Mouse (Mus musculus): ENCODE measurements around the gene Ppp1r9a. TPM values are rescaled to one million over a fixed set of nuclear protein-coding genes. Genes with fewer than 3 reads are reported as not detected.

The Ppp1r9a gene
- polyA plus RNA-seq, 1 experiment, result 38.1 TPM

DNA sequence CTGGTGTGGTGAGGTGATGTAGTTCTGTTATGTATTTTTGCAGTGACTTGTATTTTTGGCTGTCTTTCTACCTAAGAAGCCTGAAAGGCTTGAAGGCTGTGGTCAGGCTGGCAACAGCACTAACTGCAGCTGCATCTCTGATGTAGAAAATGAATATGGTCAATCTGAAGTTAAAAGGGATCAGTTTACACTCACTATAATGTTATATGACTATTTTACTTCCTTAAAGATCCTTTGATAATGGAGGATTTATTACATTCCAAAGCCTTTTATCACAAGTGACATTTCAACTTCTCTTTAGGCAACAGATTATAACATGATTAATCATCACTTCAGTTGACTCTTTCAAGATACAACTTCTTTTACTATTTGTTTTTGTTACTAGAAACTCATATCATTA, 179.4 kb downstream of the Ppp1r9a start:
- TF ChIP-seq EP300 (IDR thresholded peaks at IDR 0.05; ENCODE audit: insufficient read depth, low read depth, low read length) (no peak), CTCF (IDR thresholded peaks at IDR 0.05; ENCODE audit: low read depth, low read length) (no peak), POLR2A (IDR thresholded peaks at IDR 0.05; ENCODE audit: insufficient read depth, low read length) (no peak)
- H3K9me3 ChIP-seq (replicated peaks; ENCODE audit: control insufficient read depth, insufficient read depth, low read length, poor library complexity, severe bottlenecking), result no peaks in the 10 kb centered on the region

GRCm38 (mm10) chr6:5082740-5083139, 180.0 kb downstream of the Ppp1r9a start:
- no peaks in the 10 kb centered on the region for H3K36me3 ChIP-seq (ENCODE audit: control insufficient read depth, insufficient read depth, low read length, poor library complexity, severe bottlenecking)
- TF ChIP-seq CTCF (IDR thresholded peaks at IDR 0.05; ENCODE audit: low read depth, low read length) (no peak), EP300 (IDR thresholded peaks at IDR 0.05; ENCODE audit: insufficient read depth, low read depth, low read length) (no peak), POLR2A (IDR thresholded peaks at IDR 0.05; ENCODE audit: insufficient read depth, low read length) (no peak)
- H3K27me3 ChIP-seq (ENCODE audit: control insufficient read depth, insufficient read depth, low read length, poor library complexity, severe bottlenecking), result no peaks in the 10 kb centered on the region
- no peaks in the 10 kb centered on the region for H3K9me3 ChIP-seq (replicated peaks; ENCODE audit: control insufficient read depth, insufficient read depth, low read length, poor library complexity, severe bottlenecking)
- no peaks in the 10 kb centered on the region for H3K4me1 ChIP-seq (ENCODE audit: control insufficient read depth, insufficient read depth, low read length)
- H3K4me3 ChIP-seq (ENCODE audit: low read depth, low read length), result no peak overlapping the region
- H3K9ac ChIP-seq (ENCODE audit: low read depth, poor library complexity, severe bottlenecking), result no peak overlapping the region
- no peak overlapping the region for H3K27ac ChIP-seq (ENCODE audit: insufficient read depth, low read length)

More for the DNA sequence above, 179.4 kb downstream of the Ppp1r9a start:
- H3K4me1 ChIP-seq (ENCODE audit: control insufficient read depth, insufficient read depth, low read length), result no peaks in the 10 kb centered on the region
- H3K27me3 ChIP-seq (ENCODE audit: control insufficient read depth, insufficient read depth, low read length, poor library complexity, severe bottlenecking), result no peaks in the 10 kb centered on the region
- H3K27ac ChIP-seq (ENCODE audit: insufficient read depth, low read length), result no peak overlapping the region
- no peak overlapping the region for H3K9ac ChIP-seq (ENCODE audit: low read depth, poor library complexity, severe bottlenecking)
- no peaks in the 10 kb centered on the region; the same call in 1 of the 2 replicates for H3K36me3 ChIP-seq (ENCODE audit: control insufficient read depth, insufficient read depth, low read length, poor library complexity, severe bottlenecking)
- H3K4me3 ChIP-seq (ENCODE audit: low read depth, low read length), result no peak overlapping the region

DNA sequence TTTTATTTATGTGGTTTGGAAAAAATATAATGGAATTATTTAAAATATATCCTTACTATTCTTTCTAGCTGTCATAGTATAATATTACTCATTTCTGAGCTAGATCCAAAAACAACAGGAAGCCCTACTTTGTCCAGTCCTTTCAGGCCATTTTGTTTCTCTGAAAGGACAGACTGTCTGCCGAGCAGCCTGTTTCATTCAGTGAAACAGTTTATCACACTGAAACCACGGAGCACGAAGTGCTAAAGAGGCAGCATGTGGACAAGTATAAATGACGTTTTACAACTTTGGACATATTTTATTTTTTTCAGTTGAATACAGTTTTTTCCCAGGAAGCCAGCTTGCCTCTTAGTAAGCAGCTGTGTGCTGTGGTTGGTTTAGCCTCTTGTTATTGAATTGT, 181.2 kb downstream of the Ppp1r9a start:
- no peaks in the 10 kb centered on the region for H3K9me3 ChIP-seq (replicated peaks; ENCODE audit: control insufficient read depth, insufficient read depth, low read length, poor library complexity, severe bottlenecking)
- TF ChIP-seq CTCF (IDR thresholded peaks at IDR 0.05; ENCODE audit: low read depth, low read length) (no peak), EP300 (IDR thresholded peaks at IDR 0.05; ENCODE audit: insufficient read depth, low read depth, low read length) (no peak), POLR2A (IDR thresholded peaks at IDR 0.05; ENCODE audit: insufficient read depth, low read length) (no peak)
- H3K4me1 ChIP-seq (ENCODE audit: control insufficient read depth, insufficient read depth, low read length), result no peaks in the 10 kb centered on the region
- H3K27ac ChIP-seq (ENCODE audit: insufficient read depth, low read length), result no peak overlapping the region
- no peaks in the 10 kb centered on the region for H3K27me3 ChIP-seq (ENCODE audit: control insufficient read depth, insufficient read depth, low read length, poor library complexity, severe bottlenecking)
- no peak overlapping the region for H3K9ac ChIP-seq (ENCODE audit: low read depth, poor library complexity, severe bottlenecking)
- no peaks in the 10 kb centered on the region for H3K36me3 ChIP-seq (ENCODE audit: control insufficient read depth, insufficient read depth, low read length, poor library complexity, severe bottlenecking)
- no peak overlapping the region for H3K4me3 ChIP-seq (ENCODE audit: low read depth, low read length)

- H3K27ac ChIP-seq (ENCODE audit: insufficient read depth, low read length), result no peak overlapping the region
- TF ChIP-seq EP300 (IDR thresholded peaks at IDR 0.05; ENCODE audit: insufficient read depth, low read depth, low read length), result no peak
- no peak for TF ChIP-seq POLR2A (IDR thresholded peaks at IDR 0.05; ENCODE audit: insufficient read depth, low read length)
- no peak for TF ChIP-seq CTCF (IDR thresholded peaks at IDR 0.05; ENCODE audit: low read depth, low read length)
Observed at GRCm38 (mm10) chr6:5091873-5092272, 189.2 kb downstream of the Ppp1r9a start.

DNA sequence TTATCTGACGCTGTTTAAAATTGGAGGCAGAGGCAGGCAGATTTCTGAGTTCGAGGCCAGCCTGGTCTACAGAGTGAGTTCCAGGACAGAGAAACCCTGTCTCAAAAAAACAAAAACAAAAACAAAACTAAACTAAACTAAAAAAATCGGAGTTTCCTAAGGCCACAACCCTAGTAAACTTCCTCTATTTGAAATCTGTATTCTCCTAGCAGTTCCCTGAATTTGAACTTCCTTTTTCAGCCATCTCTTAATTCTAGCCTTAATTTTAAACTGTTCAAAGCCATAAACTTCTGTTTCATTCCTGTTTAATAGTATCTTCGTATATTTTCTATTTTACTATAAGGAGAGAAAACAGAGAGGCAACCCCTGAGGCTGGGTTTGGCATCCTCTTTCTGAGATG, 190.1 kb downstream of the Ppp1r9a start:
- TF ChIP-seq CTCF (IDR thresholded peaks at IDR 0.05; ENCODE audit: low read depth, low read length) (no peak), POLR2A (IDR thresholded peaks at IDR 0.05; ENCODE audit: insufficient read depth, low read length) (no peak), EP300 (IDR thresholded peaks at IDR 0.05; ENCODE audit: insufficient read depth, low read depth, low read length) (no peak)
- H3K4me3 ChIP-seq (ENCODE audit: low read depth, low read length), result no peak overlapping the region
- H3K9me3 ChIP-seq (replicated peaks; ENCODE audit: control insufficient read depth, insufficient read depth, low read length, poor library complexity, severe bottlenecking), result no peaks in the 10 kb centered on the region
- no peak overlapping the region for H3K27ac ChIP-seq (ENCODE audit: insufficient read depth, low read length)
- H3K9ac ChIP-seq (ENCODE audit: low read depth, poor library complexity, severe bottlenecking), result no peak overlapping the region
- no peaks in the 10 kb centered on the region for H3K36me3 ChIP-seq (ENCODE audit: control insufficient read depth, insufficient read depth, low read length, poor library complexity, severe bottlenecking)
- H3K4me1 ChIP-seq (ENCODE audit: control insufficient read depth, insufficient read depth, low read length), result peaks cover 2% of the 10 kb centered on the region
- H3K27me3 ChIP-seq (ENCODE audit: control insufficient read depth, insufficient read depth, low read length, poor library complexity, severe bottlenecking), result no peaks in the 10 kb centered on the region

More at GRCm38 (mm10) chr6:5091873-5092272, 189.2 kb downstream of the Ppp1r9a start:
- Histone ChIP-seq H3K9me3 (replicated peaks; ENCODE audit: control insufficient read depth, insufficient read depth, low read length, poor library complexity, severe bottlenecking) (no peaks in the 10 kb centered on the region), H3K4me3 (ENCODE audit: low read depth, low read length) (no peak overlapping the region), H3K9ac (ENCODE audit: low read depth, poor library complexity, severe bottlenecking) (no peak overlapping the region), H3K27me3 (ENCODE audit: control insufficient read depth, insufficient read depth, low read length, poor library complexity, severe bottlenecking) (no peaks in the 10 kb centered on the region), H3K4me1 (ENCODE audit: control insufficient read depth, insufficient read depth, low read length) (peaks cover 2% of the 10 kb centered on the region), H3K36me3 (ENCODE audit: control insufficient read depth, insufficient read depth, low read length, poor library complexity, severe bottlenecking) (no peaks in the 10 kb centered on the region)

- H3K9ac ChIP-seq (ENCODE audit: low read depth, poor library complexity, severe bottlenecking), result no peak overlapping the region
- TF ChIP-seq EP300 (IDR thresholded peaks at IDR 0.05; ENCODE audit: insufficient read depth, low read depth, low read length) (no peak), CTCF (IDR thresholded peaks at IDR 0.05; ENCODE audit: low read depth, low read length) (no peak)
Observed at GRCm38 (mm10) chr6:5093516-5093915, 190.8 kb downstream of the Ppp1r9a start.

More at GRCm38 (mm10) chr6:5093516-5093915, 190.8 kb downstream of the Ppp1r9a start:
- H3K36me3 ChIP-seq (ENCODE audit: control insufficient read depth, insufficient read depth, low read length, poor library complexity, severe bottlenecking), result no peaks in the 10 kb centered on the region
- no peak overlapping the region for H3K27ac ChIP-seq (ENCODE audit: insufficient read depth, low read length)
- H3K4me3 ChIP-seq (ENCODE audit: low read depth, low read length), result no peak overlapping the region
- H3K4me1 ChIP-seq (ENCODE audit: control insufficient read depth, insufficient read depth, low read length), result peaks cover 2% of the 10 kb centered on the region
- H3K27me3 ChIP-seq (ENCODE audit: control insufficient read depth, insufficient read depth, low read length, poor library complexity, severe bottlenecking), result no peaks in the 10 kb centered on the region
- no peaks in the 10 kb centered on the region for H3K9me3 ChIP-seq (replicated peaks; ENCODE audit: control insufficient read depth, insufficient read depth, low read length, poor library complexity, severe bottlenecking)

Data from ES-Bruce4 (cell line).